Mouse (Mus musculus) A20 (cell line): ENCODE results near the gene Add2.

Experiments used
- DNase-seq: peaks from one replicate; pipeline ENCODE4 v3.0.0-alpha.2; 2011; ENCODE audit warnings: low read depth, low spot score

The Add2 gene

GRCm38 (mm10) chr6:86079323-86079722 lies 50.8 kb downstream of the Add2 start:
- DNase-seq = no peak

- peak; percentile 56 for DNase-seq
These were observed 57.0 kb downstream of the Add2 start for GRCm38 (mm10) chr6:86085518-86085917.

- DNase-seq = no peak
These were observed 58.5 kb downstream of the Add2 start for GRCm38 (mm10) chr6:86086851-86087571.

- no peak for DNase-seq
These were observed 59.3 kb downstream of the Add2 start for GRCm38 (mm10) chr6:86087813-86088212.

GRCm38 (mm10) chr6:86094202-86094838 lies 65.8 kb downstream of the Add2 start:
- DNase-seq = no peak

GRCm38 (mm10) chr6:86095518-86095917 lies 67.0 kb downstream of the Add2 start:
- DNase-seq = no peak

- no peak for DNase-seq
These were observed 68.3 kb downstream of the Add2 start for GRCm38 (mm10) chr6:86096733-86097132.

GRCm38 (mm10) chr6:86097155-86097554 lies 68.7 kb downstream of the Add2 start:
- DNase-seq = no peak

- DNase-seq = peak; percentile 37
These were observed 70.5 kb downstream of the Add2 start for GRCm38 (mm10) chr6:86099003-86099402.

- DNase-seq = no peak
These were observed 73.0 kb downstream of the Add2 start for GRCm38 (mm10) chr6:86101451-86101850.

GRCm38 (mm10) chr6:86102874-86103273 lies 74.4 kb downstream of the Add2 start:
- DNase-seq = no peak

GRCm38 (mm10) chr6:86103614-86104013 lies 75.1 kb downstream of the Add2 start:
- DNase-seq = no peak

GRCm38 (mm10) chr6:86104719-86105118 lies 76.2 kb downstream of the Add2 start:
- no peak for DNase-seq

GRCm38 (mm10) chr6:86106045-86106444 lies 77.6 kb downstream of the Add2 start:
- DNase-seq = no peak

- DNase-seq = no peak
These were observed 78.6 kb downstream of the Add2 start for GRCm38 (mm10) chr6:86107101-86107500.

- no peak for DNase-seq
These were observed 87.4 kb downstream of the Add2 start for GRCm38 (mm10) chr6:86115843-86116242.

GRCm38 (mm10) chr6:86123057-86123456 lies 94.6 kb downstream of the Add2 start:
- DNase-seq = no peak

- peak; percentile 53 for DNase-seq
These were observed 97.3 kb downstream of the Add2 start for GRCm38 (mm10) chr6:86125761-86126160.

GRCm38 (mm10) chr6:86126953-86127581 lies 98.6 kb downstream of the Add2 start:
- peak; percentile 62 for DNase-seq

- peak; percentile 28 for DNase-seq
These were observed 100.0 kb downstream of the Add2 start for GRCm38 (mm10) chr6:86128504-86128903.

GRCm38 (mm10) chr6:86129872-86130498 lies 101.5 kb downstream of the Add2 start:
- no peak for DNase-seq

GRCm38 (mm10) chr6:86133882-86134281 lies 105.4 kb downstream of the Add2 start:
- DNase-seq = no peak
